In the genomic region with DNA sequence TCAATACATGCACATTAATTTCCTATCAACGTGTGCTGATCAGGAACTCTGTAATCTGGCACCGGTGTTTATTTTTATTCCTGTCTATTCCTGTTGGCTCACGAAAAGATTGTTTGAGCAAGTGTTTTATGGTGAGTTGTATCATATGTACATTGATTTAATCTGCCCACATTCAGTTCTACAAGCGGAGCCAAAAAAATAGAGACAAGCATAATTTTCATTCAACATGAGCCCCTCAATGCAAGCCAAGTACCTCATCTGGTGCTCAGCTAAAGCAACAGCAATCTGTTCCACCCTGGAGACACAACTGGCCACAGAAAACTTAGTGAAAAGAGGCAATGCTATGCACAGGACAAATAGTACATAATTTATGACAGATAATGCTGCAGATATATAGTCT, we compare ENCODE assay signal across 25 mouse cellular contexts.
DNase-seq lines count a peak whose midpoint lies in the region; ATAC-seq and TF ChIP-seq lines count a peak whose summit lies in the region.
"Had no signal": no experiment of that assay in that cellular context is flagged by ENCODE, and none has a peak within 500 bp of the region (broad histone marks: within the 10 kb centered on the region; RNA-seq: fewer than 3 reads in every experiment).

No protein-coding gene starts in this region.

- H3K27ac ChIP-seq in forebrain, embryonic 16.5 days (ENCODE audit: low read length), result no peak overlapping the region
- no peak overlapping the region for H3K27ac ChIP-seq in forebrain, embryonic 13.5 days
- H3K27ac ChIP-seq in limb, embryonic 14.5 days (replicated peaks; ENCODE audit: low read depth, low read length), result no peak overlapping the region
- no peak overlapping the region for H3K27ac ChIP-seq in limb, embryonic 10.5 days
- H3K27ac ChIP-seq: embryonic facial prominence, embryonic 12.5 days; heart, adult 2 months; hindbrain, embryonic 14.5 days; liver, embryonic 15.5 days; midbrain, embryonic 15.5 days had no signal

- H3K4me2 ChIP-seq in forebrain, embryonic 16.5 days (ENCODE audit: low read length), result no peak overlapping the region
- no peak overlapping the region for H3K4me2 ChIP-seq in forebrain, embryonic 13.5 days
- no peak overlapping the region for H3K4me2 ChIP-seq in limb, embryonic 14.5 days (replicated peaks; ENCODE audit: low read depth, low read length, severe bottlenecking)
- H3K4me2 ChIP-seq: embryonic facial prominence, embryonic 12.5 days; heart, embryonic 12.5 days; hindbrain, embryonic 14.5 days; liver, embryonic 15.5 days; lung, embryonic 14.5 days; midbrain, embryonic 15.5 days had no signal

- no peak overlapping the region for H3K4me3 ChIP-seq in forebrain, embryonic 16.5 days (replicated peaks; ENCODE audit: low read length)
- H3K4me3 ChIP-seq in forebrain, embryonic 13.5 days, result no peak overlapping the region
- H3K4me3 ChIP-seq in limb, embryonic 14.5 days (replicated peaks; ENCODE audit: low read length), result no peak overlapping the region
- H3K4me3 ChIP-seq in limb, embryonic 10.5 days, result no peak overlapping the region
- H3K4me3 ChIP-seq: embryonic facial prominence, embryonic 12.5 days; heart, adult 2 months; heart, embryonic 12.5 days; liver, embryonic 15.5 days; midbrain, embryonic 15.5 days had no signal

- H3K4me1 ChIP-seq in forebrain, embryonic 16.5 days (replicated peaks; ENCODE audit: control insufficient read depth, insufficient read depth, low read length), result no peaks in the 10 kb centered on the region
- peaks cover 7% of the 10 kb centered on the region for H3K4me1 ChIP-seq in forebrain, embryonic 13.5 days
- no peaks in the 10 kb centered on the region for H3K4me1 ChIP-seq in limb, embryonic 14.5 days (ENCODE audit: control insufficient read depth, insufficient read depth, low read length)
- peaks cover 5% of the 10 kb centered on the region; the same call in 1 of the 2 replicates for H3K4me1 ChIP-seq in limb, embryonic 10.5 days
- H3K4me1 ChIP-seq: liver, embryonic 15.5 days; midbrain, embryonic 15.5 days had no signal

- no peak overlapping the region for H3K9ac ChIP-seq in forebrain, embryonic 16.5 days (replicated peaks; ENCODE audit: low read depth, low read length)
- no peak overlapping the region for H3K9ac ChIP-seq in forebrain, embryonic 13.5 days
- no peak overlapping the region for H3K9ac ChIP-seq in limb, embryonic 14.5 days (ENCODE audit: low read depth, low read length, severe bottlenecking)
- H3K9ac ChIP-seq: embryonic facial prominence, embryonic 12.5 days; heart, embryonic 12.5 days; hindbrain, embryonic 14.5 days; liver, embryonic 15.5 days; lung, embryonic 14.5 days; midbrain, embryonic 15.5 days had no signal

- no peak for TF ChIP-seq POLR2A in limb, embryonic 14.5 days (IDR thresholded peaks at IDR 0.05; ENCODE audit: borderline replicate concordance, extremely low read depth, insufficient read depth, insufficient read length)

- 67% methylated on average over 4 of the region's 4 CpGs for WGBS in forebrain, embryonic 16.5 days
- 91% methylated on average over 4 of the region's 4 CpGs for WGBS in forebrain, embryonic 13.5 days
- 67% methylated on average over 4 of the region's 4 CpGs for WGBS in limb, embryonic 14.5 days
- 88% methylated on average over 4 of the region's 4 CpGs for WGBS in limb, embryonic 10.5 days

- H3K9me3 ChIP-seq in forebrain, embryonic 16.5 days (ENCODE audit: control insufficient read depth, low read length), result no peaks in the 10 kb centered on the region
- H3K9me3 ChIP-seq in forebrain, embryonic 13.5 days (replicated peaks), result no peaks in the 10 kb centered on the region
- no peaks in the 10 kb centered on the region for H3K9me3 ChIP-seq in limb, embryonic 14.5 days (ENCODE audit: control insufficient read depth, low read length)
- no peaks in the 10 kb centered on the region for H3K9me3 ChIP-seq in limb, embryonic 10.5 days (replicated peaks)
- H3K9me3 ChIP-seq: embryonic facial prominence, embryonic 12.5 days; heart, embryonic 12.5 days; liver, embryonic 15.5 days; midbrain, embryonic 15.5 days had no signal

- no peaks in the 10 kb centered on the region for H3K36me3 ChIP-seq in forebrain, embryonic 16.5 days (ENCODE audit: control insufficient read depth, insufficient read depth)
- no peaks in the 10 kb centered on the region for H3K36me3 ChIP-seq in forebrain, embryonic 13.5 days (ENCODE audit: poor library complexity, severe bottlenecking)
- no peaks in the 10 kb centered on the region for H3K36me3 ChIP-seq in limb, embryonic 14.5 days (ENCODE audit: control insufficient read depth, insufficient read depth, low read length)
- H3K36me3 ChIP-seq in limb, embryonic 10.5 days, result no peaks in the 10 kb centered on the region
- H3K36me3 ChIP-seq: embryonic facial prominence, embryonic 12.5 days; heart, embryonic 12.5 days; liver, embryonic 15.5 days; midbrain, embryonic 15.5 days had no signal

- H3K27me3 ChIP-seq in forebrain, embryonic 16.5 days (replicated peaks; ENCODE audit: control insufficient read depth, insufficient read depth, low read length), result no peaks in the 10 kb centered on the region
- H3K27me3 ChIP-seq in forebrain, embryonic 13.5 days, result no peaks in the 10 kb centered on the region
- H3K27me3 ChIP-seq in limb, embryonic 14.5 days (ENCODE audit: control insufficient read depth, insufficient read depth, low read length), result no peaks in the 10 kb centered on the region
- H3K27me3 ChIP-seq in limb, embryonic 10.5 days (ENCODE audit: low read depth, poor library complexity, severe bottlenecking), result no peaks in the 10 kb centered on the region
- H3K27me3 ChIP-seq: embryonic facial prominence, embryonic 12.5 days; heart, embryonic 12.5 days; liver, embryonic 15.5 days; midbrain, embryonic 15.5 days had no signal

- ATAC-seq in forebrain, embryonic 16.5 days, result peak; percentile 50
- ATAC-seq in forebrain, embryonic 13.5 days, result no peak; the same call in 1 of the 2 replicates
- no peak for ATAC-seq in limb, embryonic 14.5 days (ENCODE audit: low FRiP score, low read depth)
- ATAC-seq: CD4-positive, CD25-positive, alpha-beta regulatory T cell, adult 4 months; intestine, postnatal 0 days; midbrain, embryonic 15.5 days had no signal

- peak; percentile 43 for DNase-seq in limb, embryonic 14.5 days (ENCODE audit: low spot score)
- DNase-seq in limb, embryonic 10.5 days (ENCODE audit: low spot score), result no peak
- DNase-seq in layer of hippocampus, adult 8-10 months (ENCODE audit: low spot score in 2 of 2), result peak; percentile 25 to 26
- no peak for DNase-seq in embryo, embryonic 9.5 days (ENCODE audit: extremely low spot score)
- no peak for DNase-seq in gastrocnemius, postnatal 10 days
- DNase-seq: adrenal gland, postnatal 14 days; cerebellum, adult 18-20 months; heart, adult 2 months; heart, postnatal 4 days; kidney, adult 9 months; kidney, postnatal 10 days; lung, embryonic 14.5 days; lung, postnatal 14 days; right cerebral cortex, adult 18-20 months; spleen, adult 18-20 months; thymus, postnatal 14 days had no signal

Comparison
In these comparisons a context has a peak if more than half of its experiments do, and no peak if none do; other contexts are left out.
1. DNase-seq: peak in limb, embryonic 14.5 days (single experiment) and layer of hippocampus, adult 8-10 months (2 of 2); none in limb, embryonic 10.5 days (single experiment), embryo, embryonic 9.5 days (single experiment) and gastrocnemius, postnatal 10 days (single experiment).